Mouse (Mus musculus) E14TG2a.4 (cell line): ENCODE results near the gene Lactbl1.

Source experiments
- CTCF ChIP-seq: conservative IDR thresholded peaks from 2 replicates; pipeline ENCODE4 v1.5.1; 2014; ENCODE audit warnings: low read length
- NANOG ChIP-seq: IDR thresholded peaks from 2 replicates; pipeline ENCODE4 v1.6.1; 2014; ENCODE audit warnings: borderline replicate concordance, low read length, mixed read lengths
- POU5F1 ChIP-seq: IDR thresholded peaks from 2 replicates; pipeline ENCODE4 v1.6.1; 2014; ENCODE audit warnings: low read length, borderline replicate concordance

- TF ChIP-seq CTCF (no peak), NANOG (peak; percentile 81; the same call in 1 of the 2 replicates), POU5F1 (no peak)
Observed at GRCm38 (mm10) chr4:136594006-136594405, 28.4 kb upstream of the Lactbl1 start.
